Mouse (Mus musculus) right cerebral cortex, postnatal 36 days (tissue): ENCODE measurements around the gene Actrt1.

Experiments used
- DNase-seq, 2 experiments: peaks; one replicate each; pipeline ENCODE4 v3.0.0; 2022; ENCODE audit warnings: low spot score in 2 of 2, mixed read lengths in 1 of 2

Actrt1 gene

DNA sequence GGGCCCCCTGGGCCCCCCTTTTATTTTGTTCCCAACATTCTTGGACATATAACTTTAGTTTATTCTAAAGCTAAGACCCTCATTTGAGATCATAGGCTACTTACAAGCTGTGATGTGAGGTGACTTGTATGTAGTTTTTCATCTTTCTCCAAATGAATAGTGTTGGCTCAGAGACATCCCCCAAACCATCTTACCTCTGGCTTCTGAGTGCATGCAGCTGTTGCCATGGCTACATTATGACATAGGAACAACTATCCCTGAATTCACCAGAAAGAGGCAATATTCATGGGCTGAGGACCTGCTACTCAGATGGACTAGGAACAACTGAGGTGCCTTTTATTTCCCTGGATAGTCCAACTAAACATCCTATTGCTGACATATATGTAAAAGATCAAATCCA is at the start of gene Actrt1:
Gene Actrt1, plus strand, starts transcription at position 301 of the 400 bp plus-strand sequence.
- DNase-seq: no peak

DNA sequence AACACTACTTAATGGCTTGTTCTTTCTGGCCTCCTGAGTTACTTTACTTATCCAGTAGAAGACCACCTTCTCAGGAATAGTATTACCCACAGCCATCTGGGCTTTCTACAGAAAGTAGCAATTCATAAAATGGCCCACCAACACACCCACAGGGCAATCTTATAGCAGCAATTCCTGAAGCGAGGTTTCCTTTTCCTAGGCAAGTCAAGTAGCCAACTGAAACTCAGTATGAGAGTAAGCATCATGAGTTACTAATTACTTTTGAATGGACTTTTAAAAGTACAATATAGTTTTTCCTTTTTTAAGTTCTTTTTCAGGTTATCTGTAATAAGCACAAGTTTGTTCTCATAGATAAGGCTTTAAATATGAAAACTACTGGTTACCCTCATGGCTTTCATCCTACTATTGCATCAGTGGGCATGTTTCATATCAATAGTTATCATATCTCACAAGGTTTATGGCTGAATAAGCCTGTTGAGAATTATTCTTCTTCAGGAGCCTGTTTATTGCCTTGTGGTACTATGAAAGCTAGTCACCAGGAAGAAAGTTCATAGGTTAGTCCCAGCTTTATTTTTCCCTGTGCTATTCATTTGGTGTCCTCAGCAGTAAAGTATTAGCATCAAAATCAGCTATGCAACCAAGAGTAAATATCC is 2.8 kb downstream of the Actrt1 start:
- DNase-seq: no peak
